Mouse (Mus musculus) C2C12 (cell line): ENCODE data around the gene Dysf.

ENCODE experiments used
- CTCF ChIP-seq: IDR thresholded peaks from one replicate; pipeline ENCODE4 v1.5.1; 2011; ENCODE audit not compliant: control insufficient read depth, insufficient read depth, insufficient read length
- MAX ChIP-seq: IDR thresholded peaks from one replicate; pipeline ENCODE4 v1.6.1; 2011; ENCODE audit warnings: mild to moderate bottlenecking, control low read depth
- MYOD1 ChIP-seq: IDR thresholded peaks from one replicate; pipeline ENCODE4 v1.6.1; 2011; ENCODE audit warnings: low read depth; ENCODE audit not compliant: control insufficient read depth, insufficient read length
- MYOG ChIP-seq: IDR thresholded peaks from one replicate; pipeline ENCODE4 v1.6.1; 2011; ENCODE audit not compliant: control insufficient read depth, insufficient read length; ENCODE audit errors: extremely low read depth
- USF1 ChIP-seq: IDR thresholded peaks from one replicate; pipeline ENCODE4 v1.6.1; 2011; ENCODE audit warnings: low read depth, mild to moderate bottlenecking, control low read depth, moderate library complexity

GRCm38 (mm10) chr6:84246101-84246760 lies 237.8 kb downstream of the Dysf start:
- TF ChIP-seq CTCF (no peak), USF1 (no peak), MAX (no peak), MYOD1 (no peak), MYOG (no peak)
